Mouse (Mus musculus) bone marrow macrophage, adult 2 months (primary cell): Measurements from ENCODE around the gene Spryd4.
"Not testable (repeated sequence)": the region's sequence is repeated elsewhere in the genome, so short reads cannot be mapped to it uniquely, and the experiment has no call there.

Experiments used
- CTCF ChIP-seq: IDR thresholded peaks from 2 replicates; pipeline ENCODE4 v1.5.1; 2012; ENCODE audit warnings: low read depth, mild to moderate bottlenecking, low read length, moderate library complexity
- POLR2A ChIP-seq: IDR thresholded peaks from 2 replicates; pipeline ENCODE4 v1.6.1; 2012; ENCODE audit warnings: mild to moderate bottlenecking, low read depth, low read length, borderline replicate concordance

GRCm38 (mm10) chr10:128214112-128214511, 2.5 kb upstream of the Spryd4 start:
- TF ChIP-seq POLR2A, CTCF: not testable (repeated sequence)
